ENCODE assay signal across 12 mouse cellular contexts in the genomic region with DNA sequence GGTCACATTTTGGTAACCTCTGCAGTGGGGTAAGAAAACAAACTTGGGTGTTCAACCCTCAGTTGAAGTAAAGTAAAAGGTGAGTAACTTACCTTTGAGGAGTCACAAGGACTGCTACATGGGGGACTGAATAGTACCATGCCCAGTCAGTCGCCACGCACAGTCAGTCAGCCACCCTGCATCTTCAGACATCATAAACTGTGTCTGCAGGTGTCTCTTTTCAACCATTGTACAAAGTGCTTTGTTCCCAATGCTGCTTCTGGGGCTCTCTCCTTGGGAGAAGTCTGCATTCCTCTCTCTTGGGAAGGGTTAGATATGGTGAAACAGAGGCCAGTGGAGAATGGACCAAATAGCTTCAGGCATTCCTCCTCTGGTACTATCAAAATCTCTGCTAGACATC.
DNase-seq lines count a peak whose midpoint lies in the region.
"Had no signal": no experiment of that assay in that cellular context is flagged by ENCODE, and none has a peak within 500 bp of the region (broad histone marks: within the 10 kb centered on the region; RNA-seq: fewer than 3 reads in every experiment).

No protein-coding gene starts in this region.

- peaks cover 37% of the 10 kb centered on the region for H3K36me3 ChIP-seq in heart, embryonic 10.5 days
- H3K36me3 ChIP-seq: G1E had no signal

- peak; percentile 79 for DNase-seq in heart, adult 11 months
- no peak for DNase-seq in heart, adult 9 months (ENCODE audit: low spot score in 2 of 2)
- DNase-seq in heart, embryonic 10.5 days (ENCODE audit: low spot score), result peak; percentile 56
- no peak for DNase-seq in heart, adult 8-10 months (ENCODE audit: low spot score)
- DNase-seq: adrenal gland, postnatal 10 days; adrenal gland, postnatal 14 days; adrenal gland, postnatal 25 days; B cell, adult 2 months; cerebellum, adult 11 months; cerebellum, adult 11-12 months; cerebellum, adult 18-20 months had no signal

- H3K4me1 ChIP-seq in heart, embryonic 10.5 days, result no peaks in the 10 kb centered on the region

- 94% methylated on average over 2 of the region's 2 CpGs for WGBS in heart, embryonic 10.5 days

- no peak overlapping the region for H3K4me3 ChIP-seq in heart, embryonic 10.5 days

- no peaks in the 10 kb centered on the region for H3K27me3 ChIP-seq in heart, embryonic 10.5 days (ENCODE audit: insufficient read depth, poor library complexity, severe bottlenecking)

- H3K9me3 ChIP-seq in heart, embryonic 10.5 days, result no peaks in the 10 kb centered on the region

- no peak overlapping the region for H3K27ac ChIP-seq in heart, embryonic 10.5 days

Comparison
In these comparisons a context has a peak if more than half of its experiments do, and no peak if none do; other contexts are left out.
1. DNase-seq: peak in heart, adult 11 months (single experiment) and heart, embryonic 10.5 days (single experiment); none in heart, adult 9 months (0 of 2) and heart, adult 8-10 months (single experiment).